Mouse (Mus musculus): ENCODE measurements around the gene Art3. TPM values are rescaled to one million over a fixed set of nuclear protein-coding genes. Genes with fewer than 3 reads are reported as not detected.

Art3 gene
- polyA plus RNA-seq, 1 experiment from 2014 or later, result 13.5 TPM

- H3K27me3 ChIP-seq (ENCODE audit: control insufficient read depth, insufficient read depth, low read length), result no peaks in the 10 kb centered on the region
- WGBS, result 58% methylated on average over 6 of the region's 6 CpGs
- H3K36me3 ChIP-seq (ENCODE audit: control insufficient read depth, insufficient read depth, low read length), result no peaks in the 10 kb centered on the region
- ATAC-seq (ENCODE audit: low FRiP score, low TSS enrichment) (no peak), DNase-seq (ENCODE audit: low spot score) (no peak)
- H3K27ac ChIP-seq (replicated peaks), result no peak overlapping the region
- no peaks in the 10 kb centered on the region for H3K4me1 ChIP-seq (replicated peaks; ENCODE audit: control insufficient read depth, insufficient read depth)
- no peak for TF ChIP-seq CTCF (IDR thresholded peaks at IDR 0.05; ENCODE audit: low read depth)
- no peak for TF ChIP-seq EP300 (optimal IDR thresholded peaks at IDR 0.05)
- H3K9ac ChIP-seq (ENCODE audit: low read length), result no peak overlapping the region
- no peaks in the 10 kb centered on the region for H3K9me3 ChIP-seq (ENCODE audit: control insufficient read depth, low read length)
- no peak overlapping the region for H3K4me3 ChIP-seq (ENCODE audit: low read depth, low read length)
- H3K4me2 ChIP-seq (replicated peaks; ENCODE audit: low read depth), result no peak overlapping the region
Observed at GRCm38 (mm10) chr5:92370392-92370791, 38.8 kb downstream of the Art3 start.

GRCm38 (mm10) chr5:92370891-92371290, 39.3 kb downstream of the Art3 start:
- WGBS, result 72% methylated on average over 6 of the region's 6 CpGs
- no peak overlapping the region; the same call in 1 of the 2 replicates for H3K27ac ChIP-seq (replicated peaks)

GRCm38 (mm10) chr5:92371361-92371976, 39.8 kb downstream of the Art3 start:
- H3K4me3 ChIP-seq (ENCODE audit: low read depth, low read length), result no peak overlapping the region
- 85% methylated on average over 14 of the region's 14 CpGs for WGBS
- DNase-seq (ENCODE audit: low spot score) (no peak), ATAC-seq (ENCODE audit: low FRiP score, low TSS enrichment) (no peak)
- TF ChIP-seq CTCF (IDR thresholded peaks at IDR 0.05; ENCODE audit: low read depth) (no peak), EP300 (optimal IDR thresholded peaks at IDR 0.05) (no peak)
- no peaks in the 10 kb centered on the region for H3K36me3 ChIP-seq (ENCODE audit: control insufficient read depth, insufficient read depth, low read length)
- no peak overlapping the region for H3K9ac ChIP-seq (ENCODE audit: low read length)
- no peaks in the 10 kb centered on the region for H3K9me3 ChIP-seq (ENCODE audit: control insufficient read depth, low read length)
- H3K4me2 ChIP-seq (replicated peaks; ENCODE audit: low read depth), result no peak overlapping the region
- H3K27ac ChIP-seq (replicated peaks), result no peak overlapping the region; the same call in 1 of the 2 replicates
- H3K4me1 ChIP-seq (replicated peaks; ENCODE audit: control insufficient read depth, insufficient read depth), result no peaks in the 10 kb centered on the region
- no peaks in the 10 kb centered on the region for H3K27me3 ChIP-seq (ENCODE audit: control insufficient read depth, insufficient read depth, low read length)

More at GRCm38 (mm10) chr5:92370891-92371290, 39.3 kb downstream of the Art3 start:
- DNase-seq (ENCODE audit: low spot score) (no peak), ATAC-seq (ENCODE audit: low FRiP score, low TSS enrichment) (no peak)
- H3K4me3 ChIP-seq (ENCODE audit: low read depth, low read length), result no peak overlapping the region
- H3K9ac ChIP-seq (ENCODE audit: low read length), result no peak overlapping the region
- H3K27me3 ChIP-seq (ENCODE audit: control insufficient read depth, insufficient read depth, low read length), result no peaks in the 10 kb centered on the region
- H3K4me1 ChIP-seq (replicated peaks; ENCODE audit: control insufficient read depth, insufficient read depth), result no peaks in the 10 kb centered on the region
- H3K36me3 ChIP-seq (ENCODE audit: control insufficient read depth, insufficient read depth, low read length), result no peaks in the 10 kb centered on the region
- no peak for TF ChIP-seq EP300 (optimal IDR thresholded peaks at IDR 0.05)
- no peak for TF ChIP-seq CTCF (IDR thresholded peaks at IDR 0.05; ENCODE audit: low read depth)
- H3K9me3 ChIP-seq (ENCODE audit: control insufficient read depth, low read length), result no peaks in the 10 kb centered on the region
- no peak overlapping the region for H3K4me2 ChIP-seq (replicated peaks; ENCODE audit: low read depth)

- no peaks in the 10 kb centered on the region for H3K27me3 ChIP-seq (ENCODE audit: control insufficient read depth, insufficient read depth, low read length)
- H3K4me3 ChIP-seq (ENCODE audit: low read depth, low read length), result no peak overlapping the region
- 9% methylated on average over 2 of the region's 2 CpGs for WGBS
- H3K36me3 ChIP-seq (ENCODE audit: control insufficient read depth, insufficient read depth, low read length), result no peaks in the 10 kb centered on the region
- DNase-seq (ENCODE audit: low spot score) (no peak), ATAC-seq (ENCODE audit: low FRiP score, low TSS enrichment) (no peak)
- no peak for TF ChIP-seq EP300 (optimal IDR thresholded peaks at IDR 0.05)
- no peak for TF ChIP-seq CTCF (IDR thresholded peaks at IDR 0.05; ENCODE audit: low read depth)
- no peak overlapping the region for H3K27ac ChIP-seq (replicated peaks)
- H3K9ac ChIP-seq (ENCODE audit: low read length), result no peak overlapping the region
- H3K9me3 ChIP-seq (ENCODE audit: control insufficient read depth, low read length), result no peaks in the 10 kb centered on the region
- H3K4me2 ChIP-seq (replicated peaks; ENCODE audit: low read depth), result no peak overlapping the region
- H3K4me1 ChIP-seq (replicated peaks; ENCODE audit: control insufficient read depth, insufficient read depth), result no peaks in the 10 kb centered on the region; the same call in 1 of the 2 replicates
Observed at GRCm38 (mm10) chr5:92372605-92373004, 41.0 kb downstream of the Art3 start.

- no peaks in the 10 kb centered on the region for H3K36me3 ChIP-seq (ENCODE audit: control insufficient read depth, insufficient read depth, low read length)
- TF ChIP-seq EP300 (optimal IDR thresholded peaks at IDR 0.05) (no peak), CTCF (IDR thresholded peaks at IDR 0.05; ENCODE audit: low read depth) (peak; percentile 46)
- no peak overlapping the region for H3K27ac ChIP-seq (replicated peaks)
- no peaks in the 10 kb centered on the region for H3K9me3 ChIP-seq (ENCODE audit: control insufficient read depth, low read length)
- DNase-seq (ENCODE audit: low spot score) (no peak), ATAC-seq (ENCODE audit: low FRiP score, low TSS enrichment) (no peak)
- no peaks in the 10 kb centered on the region for H3K27me3 ChIP-seq (ENCODE audit: control insufficient read depth, insufficient read depth, low read length)
- no peaks in the 10 kb centered on the region; the same call in 1 of the 2 replicates for H3K4me1 ChIP-seq (replicated peaks; ENCODE audit: control insufficient read depth, insufficient read depth)
- H3K4me2 ChIP-seq (replicated peaks; ENCODE audit: low read depth), result no peak overlapping the region
- H3K9ac ChIP-seq (ENCODE audit: low read length), result no peak overlapping the region
- H3K4me3 ChIP-seq (ENCODE audit: low read depth, low read length), result no peak overlapping the region
- 44% methylated on average over 6 of the region's 6 CpGs for WGBS
Observed at GRCm38 (mm10) chr5:92374721-92375142, 43.1 kb downstream of the Art3 start.

- DNase-seq (ENCODE audit: low spot score) (no peak), ATAC-seq (ENCODE audit: low FRiP score, low TSS enrichment) (no peak)
- H3K27me3 ChIP-seq (ENCODE audit: control insufficient read depth, insufficient read depth, low read length), result no peaks in the 10 kb centered on the region
- H3K4me1 ChIP-seq (replicated peaks; ENCODE audit: control insufficient read depth, insufficient read depth), result no peaks in the 10 kb centered on the region; the same call in 1 of the 2 replicates
- H3K9ac ChIP-seq (ENCODE audit: low read length), result no peak overlapping the region
- H3K4me3 ChIP-seq (ENCODE audit: low read depth, low read length), result no peak overlapping the region
- TF ChIP-seq CTCF (IDR thresholded peaks at IDR 0.05; ENCODE audit: low read depth), result no peak
- no peak for TF ChIP-seq EP300 (optimal IDR thresholded peaks at IDR 0.05)
- H3K27ac ChIP-seq (replicated peaks), result no peak overlapping the region
- WGBS, result 84% methylated on average over 17 of the region's 17 CpGs
- no peak overlapping the region for H3K4me2 ChIP-seq (replicated peaks; ENCODE audit: low read depth)
- no peaks in the 10 kb centered on the region for H3K9me3 ChIP-seq (ENCODE audit: control insufficient read depth, low read length)
- no peaks in the 10 kb centered on the region for H3K36me3 ChIP-seq (ENCODE audit: control insufficient read depth, insufficient read depth, low read length)
Observed at GRCm38 (mm10) chr5:92375368-92375767, 43.7 kb downstream of the Art3 start.

Measured in stomach, postnatal 0 days (tissue).